Mouse (Mus musculus) erythroblast, embryonic 14.5 days (primary cell): ENCODE measurements around the gene Arhgap22. TPM values are rescaled to one million over a fixed set of nuclear protein-coding genes. Genes with fewer than 3 reads are reported as not detected.

Source experiments
- H3K27me3 ChIP-seq: 2 replicates; pipeline ENCODE4 v1.6.1; 2012; ENCODE audit warnings: inconsistent platforms; ENCODE audit not compliant: control insufficient read depth
- H3K36me3 ChIP-seq: 2 replicates; pipeline ENCODE4 v1.6.1; 2012; ENCODE audit warnings: mild to moderate bottlenecking, inconsistent platforms; ENCODE audit not compliant: control insufficient read depth
- H3K4me1 ChIP-seq: 2 replicates; pipeline ENCODE4 v1.6.1; 2012; ENCODE audit warnings: inconsistent platforms; ENCODE audit not compliant: control insufficient read depth
- H3K4me3 ChIP-seq: replicated peaks from 2 replicates; pipeline ENCODE3; 2012; ENCODE audit warnings: moderate library complexity, mild to moderate bottlenecking, inconsistent platforms
- H3K9me3 ChIP-seq: 2 replicates; pipeline ENCODE4 v1.6.1; 2012; ENCODE audit warnings: low read length, inconsistent platforms, mixed read lengths; ENCODE audit not compliant: control insufficient read depth
- GATA1 ChIP-seq: IDR thresholded peaks from 2 replicates; pipeline ENCODE4 v1.6.1; 2012; ENCODE audit warnings: low read length, inconsistent platforms, mixed read lengths
- TAL1 ChIP-seq: IDR thresholded peaks from 3 replicates; pipeline ENCODE4 v1.6.1; 2012; ENCODE audit warnings: low read length, inconsistent platforms, mixed read lengths
- polyA plus RNA-seq: library from polyadenylated mRNA; stranded (reverse); fragments of >175 nt; gene quantifications from 2 replicates; pipeline ENCODE4 v1.2.3, GENCODE M21; 2012

The Arhgap22 gene
- polyA plus RNA-seq, 1 experiment = 0.02 TPM

DNA sequence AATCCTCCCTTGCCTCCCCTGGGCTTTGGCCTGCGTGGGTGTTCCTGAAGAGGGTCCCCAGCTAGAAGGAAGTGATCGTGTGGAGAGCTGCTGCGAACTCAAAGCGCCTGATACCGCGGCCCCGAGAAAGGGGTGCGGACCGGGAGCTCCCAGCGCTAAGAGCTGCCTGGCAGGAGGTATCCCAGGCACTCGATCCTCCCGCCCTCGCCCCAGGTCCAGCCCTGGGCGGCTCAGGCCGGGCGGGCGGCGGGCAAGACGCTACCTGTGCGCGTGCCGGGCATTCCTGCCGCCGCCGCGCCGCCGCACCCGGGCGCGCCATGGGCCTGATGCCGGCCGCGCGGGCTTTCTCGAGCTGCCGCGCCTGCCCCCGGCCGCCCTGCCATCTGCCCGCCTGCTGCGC is 137.2 kb downstream of the Arhgap22 start:
- Histone ChIP-seq H3K36me3 (no peaks in the 10 kb centered on the region), H3K27me3 (peaks cover 34% of the 10 kb centered on the region), H3K4me3 (no peak overlapping the region), H3K9me3 (no peaks in the 10 kb centered on the region), H3K4me1 (no peaks in the 10 kb centered on the region)
- TF ChIP-seq TAL1 = no peak
- TF ChIP-seq GATA1 = no peak

- Histone ChIP-seq H3K4me3 (no peak overlapping the region), H3K27me3 (peaks cover 34% of the 10 kb centered on the region), H3K36me3 (no peaks in the 10 kb centered on the region), H3K4me1 (no peaks in the 10 kb centered on the region), H3K9me3 (no peaks in the 10 kb centered on the region)
- TF ChIP-seq GATA1 = no peak
- TF ChIP-seq TAL1 = no peak
These were observed 138.3 kb downstream of the Arhgap22 start for GRCm38 (mm10) chr14:33351984-33352722.

DNA sequence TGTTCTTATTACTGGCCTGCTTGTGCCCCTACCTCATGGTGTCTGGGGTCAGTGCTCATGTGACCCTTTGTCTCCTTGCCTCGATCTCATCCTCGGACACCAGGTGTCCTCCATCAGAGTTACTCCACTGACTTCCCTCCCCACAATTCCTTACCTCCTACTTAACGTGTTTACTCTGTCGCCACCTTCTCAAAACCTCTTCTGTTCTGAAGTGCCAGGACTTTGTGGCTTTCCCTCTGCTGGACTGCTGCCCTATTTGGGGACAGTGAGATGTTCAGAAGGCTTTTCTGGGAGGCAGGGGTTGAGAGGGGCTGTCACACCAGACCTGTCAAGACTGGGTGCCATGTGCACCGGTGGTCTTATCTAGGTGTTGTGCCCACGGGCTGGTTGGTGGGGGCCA is 139.1 kb downstream of the Arhgap22 start:
- no peaks in the 10 kb centered on the region for H3K36me3 ChIP-seq
- peaks cover 34% of the 10 kb centered on the region for H3K27me3 ChIP-seq
- TF ChIP-seq GATA1 (no peak), TAL1 (no peak)
- no peak overlapping the region for H3K4me3 ChIP-seq
- no peaks in the 10 kb centered on the region for H3K9me3 ChIP-seq
- no peaks in the 10 kb centered on the region for H3K4me1 ChIP-seq

DNA sequence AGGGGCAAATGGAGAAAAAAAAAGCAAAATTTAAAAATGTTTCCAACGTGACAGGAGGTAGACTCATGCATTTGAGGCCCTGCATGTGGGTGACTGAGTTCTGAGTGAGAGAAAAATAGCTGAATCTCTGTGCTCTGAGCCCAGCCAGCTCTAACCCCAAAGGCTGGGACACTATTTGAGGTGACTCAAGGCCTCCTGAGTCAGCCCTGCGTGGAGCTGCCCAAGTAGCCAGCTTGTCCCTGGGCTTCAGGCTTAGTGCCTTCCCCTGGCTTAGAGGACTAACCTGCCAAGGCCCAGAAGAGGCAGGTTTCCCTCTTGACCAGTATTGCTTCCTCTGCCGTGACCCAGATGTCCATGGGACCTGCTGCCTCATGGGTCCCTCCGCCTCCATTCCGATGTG is 141.4 kb downstream of the Arhgap22 start:
- no peak for TF ChIP-seq GATA1
- no peak for TF ChIP-seq TAL1
- H3K4me1 ChIP-seq = no peaks in the 10 kb centered on the region
- H3K36me3 ChIP-seq = no peaks in the 10 kb centered on the region
- H3K27me3 ChIP-seq = peaks cover 26% of the 10 kb centered on the region
- H3K4me3 ChIP-seq = no peak overlapping the region
- no peaks in the 10 kb centered on the region for H3K9me3 ChIP-seq

DNA sequence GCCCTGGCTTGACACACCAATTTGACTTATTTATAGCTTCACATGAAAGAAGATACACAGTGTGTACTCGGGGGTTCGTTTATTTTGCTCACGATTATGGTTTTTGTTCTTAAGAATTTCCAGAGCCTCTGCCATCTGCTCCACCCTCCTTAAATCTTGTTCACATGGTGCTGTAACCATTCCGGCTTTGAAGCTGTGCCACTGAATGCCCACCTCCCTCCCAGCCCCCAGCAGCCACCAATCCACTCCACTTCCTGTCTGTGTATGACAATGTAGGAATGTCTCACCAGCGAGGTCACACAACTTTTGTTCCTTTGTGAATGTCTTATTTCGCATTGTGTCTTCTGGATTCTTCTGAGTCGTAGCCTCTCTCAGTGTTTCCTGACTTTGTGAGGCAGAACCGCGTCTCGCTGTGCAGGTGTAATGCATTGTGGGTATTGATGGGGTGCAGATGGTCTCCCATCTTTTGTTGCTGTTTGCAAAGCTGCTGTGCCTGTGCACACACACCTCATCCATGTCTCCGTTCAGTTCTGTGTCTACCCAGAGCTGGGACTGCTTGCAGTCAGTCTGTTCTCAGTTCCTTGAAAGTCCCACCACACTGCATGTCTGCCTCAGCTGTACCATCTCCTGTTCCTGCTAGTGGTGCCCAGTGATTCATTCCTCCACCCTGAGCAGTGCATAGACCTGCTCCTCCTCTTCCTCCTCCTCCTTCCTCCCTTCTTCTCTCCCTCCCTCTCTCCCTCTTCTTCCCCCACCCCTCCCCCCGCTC is 144.0 kb downstream of the Arhgap22 start:
- Histone ChIP-seq H3K4me1 (no peaks in the 10 kb centered on the region), H3K9me3 (no peaks in the 10 kb centered on the region), H3K4me3 (no peak overlapping the region), H3K27me3 (peaks cover under 1% of the 10 kb centered on the region), H3K36me3 (no peaks in the 10 kb centered on the region)
- TF ChIP-seq GATA1 = no peak
- no peak for TF ChIP-seq TAL1

- Histone ChIP-seq H3K27me3 (no peaks in the 10 kb centered on the region), H3K4me1 (no peaks in the 10 kb centered on the region), H3K4me3 (no peak overlapping the region), H3K9me3 (no peaks in the 10 kb centered on the region), H3K36me3 (no peaks in the 10 kb centered on the region)
- TF ChIP-seq TAL1 (no peak), GATA1 (no peak)
These were observed 145.1 kb downstream of the Arhgap22 start for GRCm38 (mm10) chr14:33358891-33359290.

GRCm38 (mm10) chr14:33361546-33361945 is 147.7 kb downstream of the Arhgap22 start:
- H3K4me1 ChIP-seq = no peaks in the 10 kb centered on the region
- no peaks in the 10 kb centered on the region; the same call in 1 of the 2 replicates for H3K36me3 ChIP-seq
- no peaks in the 10 kb centered on the region for H3K27me3 ChIP-seq
- H3K9me3 ChIP-seq = no peaks in the 10 kb centered on the region
- no peak for TF ChIP-seq GATA1
- no peak for TF ChIP-seq TAL1
- no peak overlapping the region for H3K4me3 ChIP-seq

- Histone ChIP-seq H3K9me3 (no peaks in the 10 kb centered on the region), H3K27me3 (no peaks in the 10 kb centered on the region), H3K4me3 (peak overlapping the region; percentile 12), H3K4me1 (no peaks in the 10 kb centered on the region), H3K36me3 (no peaks in the 10 kb centered on the region; the same call in 1 of the 2 replicates)
- no peak for TF ChIP-seq GATA1
- no peak for TF ChIP-seq TAL1
These were observed 148.3 kb downstream of the Arhgap22 start for GRCm38 (mm10) chr14:33362122-33362521.

DNA sequence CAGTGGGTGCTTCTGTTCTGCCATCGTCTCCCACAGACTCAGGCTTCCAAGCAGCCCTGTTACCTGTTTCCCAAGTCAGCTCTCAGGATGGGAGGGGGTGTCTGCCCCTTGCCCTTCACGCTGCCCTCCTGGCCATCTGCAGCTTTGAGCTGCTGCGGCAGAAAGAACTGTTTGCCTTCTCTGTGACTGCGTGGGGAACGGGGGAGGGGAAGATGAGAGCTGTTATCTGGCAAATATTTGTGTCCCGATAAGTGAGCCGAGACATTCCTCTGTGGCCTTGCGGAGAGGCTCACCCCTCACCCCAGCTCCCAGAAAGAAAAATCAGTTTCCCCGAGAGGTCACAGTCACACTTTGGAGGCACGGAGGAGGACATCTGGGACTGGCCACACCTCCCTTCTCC is 149.0 kb downstream of the Arhgap22 start:
- peak overlapping the region; percentile 7 for H3K4me3 ChIP-seq
- TF ChIP-seq GATA1 (no peak), TAL1 (no peak)
- H3K36me3 ChIP-seq = no peaks in the 10 kb centered on the region; the same call in 1 of the 2 replicates
- H3K4me1 ChIP-seq = no peaks in the 10 kb centered on the region
- no peaks in the 10 kb centered on the region for H3K27me3 ChIP-seq
- H3K9me3 ChIP-seq = no peaks in the 10 kb centered on the region

- no peak overlapping the region for H3K4me3 ChIP-seq
- no peaks in the 10 kb centered on the region for H3K9me3 ChIP-seq
- no peaks in the 10 kb centered on the region; the same call in 1 of the 2 replicates for H3K36me3 ChIP-seq
- TF ChIP-seq TAL1 (no peak), GATA1 (no peak)
- no peaks in the 10 kb centered on the region for H3K4me1 ChIP-seq
- no peaks in the 10 kb centered on the region for H3K27me3 ChIP-seq
These were observed 149.8 kb downstream of the Arhgap22 start for GRCm38 (mm10) chr14:33363611-33364010.
